Mouse (Mus musculus) E14TG2a.4 (cell line): Measurements from ENCODE around the gene Yjefn3.

ENCODE experiments used
- CTCF ChIP-seq: conservative IDR thresholded peaks from 2 replicates; pipeline ENCODE4 v1.5.1; 2014; ENCODE audit warnings: low read length
- POU5F1 ChIP-seq: IDR thresholded peaks from 2 replicates; pipeline ENCODE4 v1.6.1; 2014; ENCODE audit warnings: low read length, borderline replicate concordance

GRCm38 (mm10) chr8:69912478-69913074 is 10.1 kb upstream of the Yjefn3 start:
- TF ChIP-seq CTCF (no peak), POU5F1 (no peak)
